Mouse (Mus musculus) ES-CJ7 (cell line): ENCODE data around the gene Oxgr1.

ENCODE experiments used
- DNase-seq: peaks from one replicate; pipeline ENCODE4 v3.0.0; 2011; ENCODE audit warnings: low read depth, low spot score

Gene Oxgr1

DNA sequence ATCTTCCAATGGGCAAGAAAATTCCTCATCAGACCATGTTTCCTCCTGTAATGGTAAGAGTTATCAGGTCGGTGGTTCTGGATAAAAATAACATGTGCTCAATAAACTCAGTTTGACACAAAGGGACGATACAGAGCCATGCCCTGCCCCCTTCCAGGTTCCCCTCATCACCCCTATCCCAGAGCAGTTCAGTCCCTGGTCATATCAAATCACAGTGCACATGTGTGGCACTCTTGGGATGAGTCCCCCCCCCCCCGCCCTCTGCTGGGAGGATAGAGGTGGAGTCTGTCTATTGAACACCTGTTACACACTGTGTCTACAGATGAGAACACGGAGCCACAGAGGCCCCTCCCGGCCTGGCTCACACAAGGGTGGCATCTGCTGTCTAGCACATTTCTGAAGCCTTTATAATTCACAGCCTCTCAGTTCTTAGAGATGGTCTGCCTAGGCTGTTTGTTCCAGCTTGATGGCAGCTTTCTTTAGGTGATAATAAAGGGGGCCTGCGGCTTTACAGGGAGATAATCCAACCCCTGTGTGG lies 61.5 kb downstream of the Oxgr1 start:
- no peak for DNase-seq
